Mouse (Mus musculus): ENCODE results near the gene Wnt1. TPM values are rescaled to one million over a fixed set of nuclear protein-coding genes. Genes with fewer than 3 reads are reported as not detected.
"Not testable (repeated sequence)": the region's sequence is repeated elsewhere in the genome, so short reads cannot be mapped to it uniquely, and the experiment has no call there.

The Wnt1 gene
- 0.49 and 1.3 TPM in 2 replicates for polyA plus RNA-seq (2016; fragmentation: Nextera tagmentation; extraction: Ambion mirVana)

- Histone ChIP-seq H3K27me3 (ENCODE audit: poor library complexity, severe bottlenecking) (peaks cover 100% of the 10 kb centered on the region), H3K27ac (0 out of 2 replicates have a peak within 1 kb of the TSS, but pooled peaks have one; percentile 30), H3K4me3 (peak within 1 kb of the TSS; percentile 31), H3K4me1 (peaks cover 46% of the 10 kb centered on the region), H3K36me3 (replicated peaks) (no peaks in the 10 kb centered on the region), H3K9me3 (no peaks in the 10 kb centered on the region; the same call in 1 of the 2 replicates)
- peak; percentile 67 for DNase-seq (ENCODE audit: extremely low spot score, low spot score)
- 2% methylated on average over 51 of the region's 51 CpGs for WGBS
These were observed at the start of gene Wnt1 for GRCm38 (mm10) chr15:98789661-98790535. Gene Wnt1, plus strand, starts transcription at chr15:98789857.

- Histone ChIP-seq H3K9me3 (no peaks in the 10 kb centered on the region), H3K27ac (no peak overlapping the region), H3K27me3 (ENCODE audit: poor library complexity, severe bottlenecking) (no peaks in the 10 kb centered on the region), H3K36me3 (replicated peaks) (peaks cover 90% of the 10 kb centered on the region), H3K4me3 (no peak overlapping the region), H3K4me1 (no peaks in the 10 kb centered on the region)
- WGBS = 90% methylated on average over 8 of the region's 8 CpGs
- no peak for DNase-seq (ENCODE audit: extremely low spot score, low spot score)
These were observed 49.4 kb upstream of the Wnt1 start for GRCm38 (mm10) chr15:98740219-98740618.

GRCm38 (mm10) chr15:98742766-98743428, 46.8 kb upstream of the Wnt1 start:
- Histone ChIP-seq H3K36me3 (replicated peaks) (peaks cover 64% of the 10 kb centered on the region), H3K9me3 (no peaks in the 10 kb centered on the region), H3K27ac (no peak overlapping the region), H3K4me3 (no peak overlapping the region), H3K27me3 (ENCODE audit: poor library complexity, severe bottlenecking) (no peaks in the 10 kb centered on the region), H3K4me1 (no peaks in the 10 kb centered on the region)
- WGBS = 92% methylated on average over 8 of the region's 8 CpGs
- no peak for DNase-seq (ENCODE audit: extremely low spot score, low spot score)

GRCm38 (mm10) chr15:98743863-98744262, 45.8 kb upstream of the Wnt1 start:
- H3K27ac ChIP-seq; H3K27me3 ChIP-seq (ENCODE audit: poor library complexity, severe bottlenecking); H3K9me3 ChIP-seq; H3K4me3 ChIP-seq; H3K4me1 ChIP-seq; DNase-seq (ENCODE audit: extremely low spot score, low spot score): not testable (repeated sequence)
- peaks cover 54% of the 10 kb centered on the region for H3K36me3 ChIP-seq (replicated peaks)
- WGBS = 93% methylated on average over 3 of the region's 3 CpGs

- WGBS = 95% methylated on average over 10 of the region's 10 CpGs
- Histone ChIP-seq H3K27me3 (ENCODE audit: poor library complexity, severe bottlenecking) (no peaks in the 10 kb centered on the region), H3K9me3 (no peaks in the 10 kb centered on the region), H3K27ac (no peak overlapping the region), H3K4me1 (no peaks in the 10 kb centered on the region), H3K4me3 (no peak overlapping the region), H3K36me3 (replicated peaks) (peaks cover 49% of the 10 kb centered on the region)
- DNase-seq (ENCODE audit: extremely low spot score, low spot score) = no peak
These were observed 43.2 kb upstream of the Wnt1 start for GRCm38 (mm10) chr15:98746344-98746965.

GRCm38 (mm10) chr15:98747296-98747695, 42.4 kb upstream of the Wnt1 start:
- Histone ChIP-seq H3K27ac (no peak overlapping the region), H3K4me1 (no peaks in the 10 kb centered on the region), H3K4me3 (no peak overlapping the region), H3K9me3 (no peaks in the 10 kb centered on the region), H3K36me3 (replicated peaks) (peaks cover 46% of the 10 kb centered on the region), H3K27me3 (ENCODE audit: poor library complexity, severe bottlenecking) (no peaks in the 10 kb centered on the region)
- no peak for DNase-seq (ENCODE audit: extremely low spot score, low spot score)
- 87% methylated on average over 6 of the region's 6 CpGs for WGBS

GRCm38 (mm10) chr15:98749093-98749492, 40.6 kb upstream of the Wnt1 start:
- 95% methylated on average over 2 of the region's 2 CpGs for WGBS
- Histone ChIP-seq H3K4me1 (no peaks in the 10 kb centered on the region), H3K36me3 (replicated peaks) (peaks cover 41% of the 10 kb centered on the region), H3K9me3 (no peaks in the 10 kb centered on the region), H3K4me3 (no peak overlapping the region), H3K27me3 (ENCODE audit: poor library complexity, severe bottlenecking) (no peaks in the 10 kb centered on the region), H3K27ac (no peak overlapping the region)
- DNase-seq (ENCODE audit: extremely low spot score, low spot score) = no peak

- H3K36me3 ChIP-seq (replicated peaks) = peaks cover 65% of the 10 kb centered on the region
- no peak for DNase-seq (ENCODE audit: extremely low spot score, low spot score)
- WGBS = 77% methylated on average over 8 of the region's 8 CpGs
These were observed 36.6 kb upstream of the Wnt1 start for GRCm38 (mm10) chr15:98753021-98753423.

GRCm38 (mm10) chr15:98754125-98754524, 35.5 kb upstream of the Wnt1 start:
- Histone ChIP-seq H3K36me3 (replicated peaks) (peaks cover 74% of the 10 kb centered on the region), H3K4me1 (no peaks in the 10 kb centered on the region), H3K27me3 (ENCODE audit: poor library complexity, severe bottlenecking) (no peaks in the 10 kb centered on the region), H3K9me3 (no peaks in the 10 kb centered on the region), H3K27ac (no peak overlapping the region), H3K4me3 (no peak overlapping the region)
- no peak for DNase-seq (ENCODE audit: extremely low spot score, low spot score)
- 86% methylated on average over 2 of the region's 2 CpGs for WGBS

More at GRCm38 (mm10) chr15:98753021-98753423, 36.6 kb upstream of the Wnt1 start:
- Histone ChIP-seq H3K27ac (no peak overlapping the region), H3K4me1 (no peaks in the 10 kb centered on the region), H3K4me3 (no peak overlapping the region), H3K9me3 (no peaks in the 10 kb centered on the region), H3K27me3 (ENCODE audit: poor library complexity, severe bottlenecking) (no peaks in the 10 kb centered on the region)

- under 1% methylated on average over 24 of the region's 24 CpGs for WGBS
- peak; percentile 75 for DNase-seq (ENCODE audit: extremely low spot score, low spot score)
- no peaks in the 10 kb centered on the region for H3K9me3 ChIP-seq
- H3K4me3 ChIP-seq = peak overlapping the region; percentile 96
- H3K4me1 ChIP-seq = peaks cover 30% of the 10 kb centered on the region
- H3K27me3 ChIP-seq (ENCODE audit: poor library complexity, severe bottlenecking) = peaks cover 38% of the 10 kb centered on the region
- H3K36me3 ChIP-seq (replicated peaks) = peaks cover 40% of the 10 kb centered on the region
- peak overlapping the region; percentile 95 for H3K27ac ChIP-seq
These were observed 27.4 kb upstream of the Wnt1 start for GRCm38 (mm10) chr15:98762201-98762621.

GRCm38 (mm10) chr15:98762670-98763529, 26.8 kb upstream of the Wnt1 start, which contains the start of gene Arf3:
Gene Arf3, minus strand, starts transcription at chr15:98763214.
- WGBS = under 1% methylated on average over 76 of the region's 76 CpGs
- Histone ChIP-seq H3K36me3 (replicated peaks) (peaks cover 37% of the 10 kb centered on the region), H3K27ac (peak within 1 kb of the TSS; percentile 95), H3K4me3 (peak within 1 kb of the TSS; percentile 96), H3K27me3 (ENCODE audit: poor library complexity, severe bottlenecking) (peaks cover 45% of the 10 kb centered on the region), H3K9me3 (no peaks in the 10 kb centered on the region), H3K4me1 (peaks cover 30% of the 10 kb centered on the region)
- peak; percentile 98 for DNase-seq (ENCODE audit: extremely low spot score, low spot score)

GRCm38 (mm10) chr15:98765929-98766328, 23.7 kb upstream of the Wnt1 start:
- Histone ChIP-seq H3K4me1 (peaks cover 28% of the 10 kb centered on the region), H3K4me3 (no peak overlapping the region), H3K27ac (no peak overlapping the region), H3K27me3 (ENCODE audit: poor library complexity, severe bottlenecking) (peaks cover 75% of the 10 kb centered on the region), H3K36me3 (replicated peaks) (peaks cover 7% of the 10 kb centered on the region; the same call in 1 of the 2 replicates), H3K9me3 (no peaks in the 10 kb centered on the region)
- no peak for DNase-seq (ENCODE audit: extremely low spot score, low spot score)
- 76% methylated on average over 4 of the region's 4 CpGs for WGBS
